Mouse (Mus musculus): ENCODE results near the gene Dock6. TPM values are rescaled to one million over a fixed set of nuclear protein-coding genes. Genes with fewer than 3 reads are reported as not detected.
"Not testable (repeated sequence)": the region's sequence is repeated elsewhere in the genome, so short reads cannot be mapped to it uniquely, and the experiment has no call there.

Gene Dock6
- polyA plus RNA-seq (2012; rRNA removed), result 52.5 and 66.4 TPM in 2 replicates

GRCm38 (mm10) chr9:21852128-21853091, at the start of gene Dock6:
Gene Dock6, minus strand, starts transcription at chr9:21852635.
- 2% methylated on average over 68 of the region's 68 CpGs for WGBS
- DNase-seq (ENCODE audit: low read depth, low spot score), result no peak

DNA sequence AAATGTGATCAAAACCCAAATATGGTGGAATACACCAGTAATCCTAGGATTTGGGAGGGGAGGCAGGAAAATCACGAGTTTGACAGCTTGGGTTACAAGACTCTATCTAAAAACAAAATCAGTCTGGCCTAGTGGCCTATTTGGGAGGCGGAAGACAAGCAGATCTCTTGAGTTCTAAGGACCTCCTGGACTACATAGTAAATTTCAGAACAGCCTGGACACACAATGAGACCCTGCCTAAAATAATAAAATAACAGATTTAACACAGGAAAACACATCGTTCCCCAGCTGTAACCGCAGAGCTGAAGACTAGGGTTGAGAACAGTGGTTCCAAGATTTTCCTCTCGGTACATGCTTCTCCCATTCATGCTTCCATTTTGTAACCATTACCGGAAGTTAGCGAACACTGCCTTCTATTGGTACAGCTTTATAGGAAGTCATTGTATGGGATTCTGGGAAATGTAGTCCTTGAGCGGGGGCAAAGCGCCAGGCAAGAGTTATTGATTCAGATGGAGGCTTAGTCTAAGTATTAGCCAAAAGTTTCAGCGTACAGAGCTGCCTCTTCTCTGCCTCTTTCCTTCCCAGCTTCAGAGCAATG, 48.9 kb upstream of the Dock6 start:
- 11% methylated on average over 10 of the region's 10 CpGs for WGBS
- peak; percentile 86 for DNase-seq (ENCODE audit: low read depth, low spot score)

- WGBS, result 46% methylated on average over 3 of the region's 3 CpGs
- no peak for DNase-seq (ENCODE audit: low read depth, low spot score)
Observed at GRCm38 (mm10) chr9:21889229-21889628, 36.8 kb upstream of the Dock6 start.

GRCm38 (mm10) chr9:21876601-21877000, 24.2 kb upstream of the Dock6 start:
- DNase-seq (ENCODE audit: low read depth, low spot score), result no peak
- WGBS, result 61% methylated on average over 3 of the region's 3 CpGs

DNA sequence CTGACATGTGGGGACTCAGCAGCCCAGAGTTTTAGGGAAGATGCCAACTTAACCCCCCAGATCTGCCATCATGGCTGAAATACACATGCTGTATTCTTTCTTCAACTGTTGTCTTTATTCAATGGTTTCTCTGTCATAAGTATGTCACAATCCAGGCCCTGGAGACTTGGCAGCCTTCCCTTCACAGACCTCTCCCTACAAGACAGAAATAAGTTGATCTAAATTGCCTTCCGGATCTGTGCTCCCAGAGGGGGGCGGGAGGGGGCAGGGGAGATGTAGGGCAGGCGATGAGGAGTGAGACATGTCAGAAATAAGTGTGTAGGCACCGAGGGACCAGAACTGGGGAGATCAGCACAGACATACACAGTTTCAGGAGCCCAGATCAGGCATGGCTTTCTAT, 19.8 kb upstream of the Dock6 start:
- WGBS, result 48% methylated on average over 4 of the region's 4 CpGs
- DNase-seq (ENCODE audit: low read depth, low spot score), result no peak

DNA sequence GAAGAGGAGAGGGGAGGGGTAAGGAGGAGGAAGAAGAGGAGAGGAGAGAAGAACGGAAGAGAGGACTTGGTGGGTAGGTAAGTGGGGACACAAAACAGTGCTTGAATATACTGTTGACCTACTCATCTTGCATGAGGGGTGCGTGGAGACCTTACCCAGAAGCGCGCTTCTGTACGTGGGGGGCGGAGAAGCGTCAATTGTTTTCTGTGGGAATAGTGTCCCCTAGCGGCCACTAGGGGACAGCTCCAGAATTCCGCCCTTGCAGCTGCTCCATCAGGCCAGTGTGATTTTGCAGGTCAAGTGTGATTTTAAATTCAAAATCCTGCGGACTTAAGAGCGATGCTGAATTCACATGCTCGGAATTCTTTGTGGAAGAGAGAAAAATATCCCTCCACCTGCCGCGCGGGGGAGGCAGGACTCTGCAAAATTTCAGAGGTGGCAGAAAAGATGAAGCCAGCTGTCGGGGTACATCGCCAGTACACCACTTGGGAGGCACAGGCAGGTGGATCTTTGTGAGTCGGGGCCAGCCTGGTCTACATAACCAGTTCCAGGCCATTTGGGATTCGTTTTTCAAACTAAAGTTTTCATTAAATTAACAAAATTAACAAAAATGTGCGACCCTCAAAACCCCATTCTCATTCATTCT, 18.6 kb upstream of the Dock6 start:
- 15% methylated on average over 20 of the region's 20 CpGs for WGBS
- no peak for DNase-seq (ENCODE audit: low read depth, low spot score)

DNA sequence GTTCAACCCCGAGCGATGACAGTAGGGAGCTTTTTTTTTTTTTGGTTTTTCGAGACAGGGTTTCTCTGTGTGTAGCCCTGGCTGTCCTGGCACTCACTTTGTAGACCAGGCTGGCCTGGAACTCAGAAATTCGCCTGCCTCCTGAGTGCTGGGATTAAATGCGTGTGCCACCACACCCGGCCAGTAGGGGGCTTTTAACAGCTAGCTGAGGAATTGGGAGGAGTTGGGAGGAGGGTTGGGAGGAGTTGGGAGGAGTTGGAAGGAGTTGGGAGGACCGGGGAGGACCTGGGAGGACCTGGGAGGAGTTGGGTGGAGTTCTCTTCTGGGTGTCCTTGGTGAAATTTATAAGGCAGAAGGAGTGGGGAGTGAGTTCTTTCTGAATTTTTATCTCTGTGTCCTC, 16.9 kb upstream of the Dock6 start:
- DNase-seq (ENCODE audit: low read depth, low spot score), result not testable (repeated sequence)
- 51% methylated on average over 7 of the region's 7 CpGs for WGBS

DNA sequence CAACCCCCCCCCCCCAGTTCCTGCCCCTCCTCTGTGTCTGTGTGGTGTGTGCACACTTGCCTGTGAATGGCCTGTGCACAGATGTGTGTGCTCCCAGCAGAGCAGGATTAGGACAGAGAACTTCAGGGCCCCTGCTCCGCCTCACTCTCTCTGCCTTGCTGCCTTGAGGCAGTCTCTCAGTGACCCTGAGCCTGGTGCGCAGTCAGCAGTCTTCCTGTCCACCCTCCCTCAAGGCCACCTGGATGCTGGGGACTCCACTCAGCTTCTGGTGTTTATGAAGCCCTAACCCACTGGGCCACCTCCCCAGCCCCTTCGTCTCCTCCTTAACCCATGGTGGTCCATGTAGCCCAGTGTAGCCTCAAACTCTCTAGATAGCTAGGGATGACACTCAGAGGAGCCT, 15.3 kb upstream of the Dock6 start:
- WGBS, result 95% methylated on average over 3 of the region's 3 CpGs
- no peak for DNase-seq (ENCODE audit: low read depth, low spot score)

- no peak for DNase-seq (ENCODE audit: low read depth, low spot score)
- WGBS, result 21% methylated on average over 2 of the region's 2 CpGs
Observed at GRCm38 (mm10) chr9:21866641-21867040, 14.2 kb upstream of the Dock6 start.

GRCm38 (mm10) chr9:21865673-21866398, 13.4 kb upstream of the Dock6 start:
- DNase-seq (ENCODE audit: low read depth, low spot score), result no peak
- 72% methylated on average over 5 of the region's 5 CpGs for WGBS

GRCm38 (mm10) chr9:21862181-21862580, 9.7 kb upstream of the Dock6 start:
- DNase-seq (ENCODE audit: low read depth, low spot score), result no peak
- 78% methylated on average over 1 of the region's 1 CpGs for WGBS

DNA sequence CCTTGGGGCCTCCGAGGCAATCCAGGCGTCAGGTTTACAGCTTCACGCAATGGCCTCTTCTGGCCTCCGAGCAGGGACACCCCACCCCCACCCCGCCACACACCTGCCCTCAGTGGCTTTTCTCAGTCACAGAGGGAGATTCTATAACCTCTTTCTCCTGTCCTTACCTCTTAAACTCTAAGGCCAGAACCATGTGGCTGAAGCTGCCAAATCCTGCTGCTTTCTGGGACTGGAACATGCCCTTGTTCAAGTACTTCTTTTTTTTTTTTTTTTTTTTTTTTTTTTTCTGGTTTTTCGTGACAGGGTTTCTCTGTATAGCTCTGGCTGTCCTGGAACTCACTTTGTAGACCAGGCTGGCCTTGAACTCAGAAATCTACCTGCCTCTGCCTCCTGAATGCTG, 7.9 kb upstream of the Dock6 start:
- 59% methylated on average over 6 of the region's 6 CpGs for WGBS
- DNase-seq (ENCODE audit: low read depth, low spot score), result not testable (repeated sequence)

DNA sequence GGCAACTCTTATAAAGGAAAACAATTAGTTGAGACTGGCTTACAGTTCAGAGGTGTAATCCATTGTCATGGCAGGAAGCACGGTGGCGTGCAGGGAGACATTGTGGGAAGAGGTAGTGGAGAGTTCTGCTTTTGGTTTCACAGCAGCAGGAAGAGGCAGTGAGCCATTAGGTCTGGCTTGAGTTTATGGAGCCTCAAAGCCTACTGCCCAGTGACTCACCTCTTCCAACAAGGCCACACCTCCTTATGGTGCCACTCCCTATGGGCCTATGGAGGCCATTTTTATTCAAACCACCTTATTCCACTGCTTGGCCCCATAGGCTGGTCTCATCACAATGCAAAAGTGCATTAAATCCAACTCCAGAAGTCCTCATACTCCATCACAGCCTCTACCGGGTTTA, 7.2 kb upstream of the Dock6 start:
- WGBS, result 56% methylated on average over 3 of the region's 3 CpGs
- no peak for DNase-seq (ENCODE audit: low read depth, low spot score)

- WGBS, result 71% methylated on average over 6 of the region's 6 CpGs
- no peak for DNase-seq (ENCODE audit: low read depth, low spot score)
Observed at GRCm38 (mm10) chr9:21858084-21858483, 5.6 kb upstream of the Dock6 start.

GRCm38 (mm10) chr9:21857501-21857900, 5.1 kb upstream of the Dock6 start:
- WGBS, result 88% methylated on average over 2 of the region's 2 CpGs

GRCm38 (mm10) chr9:21854894-21855293, 2.5 kb upstream of the Dock6 start:
- 44% methylated on average over 6 of the region's 6 CpGs for WGBS

More at GRCm38 (mm10) chr9:21857501-21857900, 5.1 kb upstream of the Dock6 start:
- no peak for DNase-seq (ENCODE audit: low read depth, low spot score)

GRCm38 (mm10) chr9:21853961-21854360, 1.5 kb upstream of the Dock6 start:
- 53% methylated on average over 5 of the region's 5 CpGs for WGBS
- no peak for DNase-seq (ENCODE audit: low read depth, low spot score)

More at GRCm38 (mm10) chr9:21854894-21855293, 2.5 kb upstream of the Dock6 start:
- peak; percentile 79 for DNase-seq (ENCODE audit: low read depth, low spot score)

- 61% methylated on average over 3 of the region's 3 CpGs for WGBS
- DNase-seq (ENCODE audit: low read depth, low spot score), result no peak
Observed at GRCm38 (mm10) chr9:21851084-21851483, 1.4 kb downstream of the Dock6 start.
